Mouse (Mus musculus): ENCODE results near the gene Tmem50b.

GRCm38 (mm10) chr16:91640171-91640570, 42.6 kb upstream of the Tmem50b start:
- TF ChIP-seq CTCF (IDR thresholded peaks at IDR 0.05; ENCODE audit: borderline replicate concordance, extremely low read depth, insufficient read depth, insufficient read length): no peak
- no peak for TF ChIP-seq POLR2A (IDR thresholded peaks at IDR 0.05; ENCODE audit: borderline replicate concordance, extremely low read depth, insufficient read depth, insufficient read length, poor library complexity, severe bottlenecking)

All from brain, embryonic 14.5 days (tissue).